Mouse (Mus musculus): ENCODE measurements around the gene 4931428F04Rik. TPM values are rescaled to one million over a fixed set of nuclear protein-coding genes. Genes with fewer than 3 reads are reported as not detected.
A peak's percentile ranks its signal among the peaks of the same experiment; 100 is the strongest.

4931428F04Rik gene
- polyA plus RNA-seq, 1 experiment = 6.0 TPM

DNA sequence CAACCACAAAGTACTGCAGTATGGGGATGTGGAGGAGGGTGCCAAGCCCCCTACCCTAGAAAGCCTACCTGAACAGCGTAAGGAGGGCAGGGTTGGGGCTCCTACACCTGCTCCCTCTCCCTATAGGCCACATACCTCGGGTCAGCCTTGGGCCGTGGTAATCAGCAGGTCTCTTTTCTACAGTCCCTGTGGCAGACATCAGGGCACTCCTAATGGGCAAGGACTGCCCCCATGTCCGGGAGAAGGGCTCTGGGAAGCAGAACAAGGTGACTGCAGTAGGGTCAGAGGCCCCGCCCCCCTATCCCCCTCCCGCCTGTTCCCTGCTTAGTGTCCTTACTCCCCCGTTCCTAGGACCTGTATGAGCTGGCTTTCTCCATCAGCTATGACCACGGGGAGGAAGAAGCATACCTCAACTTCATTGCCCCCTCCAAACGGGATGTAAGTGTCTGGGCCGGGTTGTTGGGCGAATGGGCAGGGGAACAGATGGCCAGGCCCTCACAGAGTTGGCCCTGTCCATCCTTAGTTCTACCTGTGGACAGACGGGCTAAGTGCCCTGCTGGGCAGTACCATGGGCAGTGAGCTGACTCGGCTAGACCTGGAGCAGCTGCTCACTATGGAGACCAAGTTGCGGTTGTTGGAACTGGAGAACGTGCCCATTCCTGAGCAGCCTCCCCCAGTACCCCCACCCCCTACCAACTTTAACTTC is 19.6 kb upstream of the 4931428F04Rik start:
- H3K4me3 ChIP-seq (replicated peaks; ENCODE audit: extremely low read depth, low read depth, low read length) = no peak overlapping the region
- WGBS = 82% methylated on average over 15 of the region's 15 CpGs
- H3K4me1 ChIP-seq (ENCODE audit: control insufficient read depth, insufficient read depth, low read length) = peaks cover 4% of the 10 kb centered on the region
- no peak for TF ChIP-seq POLR2A (IDR thresholded peaks at IDR 0.05; ENCODE audit: borderline replicate concordance, extremely low read depth, low read depth, low read length)
- TF ChIP-seq CTCF (IDR thresholded peaks at IDR 0.05; ENCODE audit: insufficient read depth, low read length) = no peak
- no peak for DNase-seq

DNA sequence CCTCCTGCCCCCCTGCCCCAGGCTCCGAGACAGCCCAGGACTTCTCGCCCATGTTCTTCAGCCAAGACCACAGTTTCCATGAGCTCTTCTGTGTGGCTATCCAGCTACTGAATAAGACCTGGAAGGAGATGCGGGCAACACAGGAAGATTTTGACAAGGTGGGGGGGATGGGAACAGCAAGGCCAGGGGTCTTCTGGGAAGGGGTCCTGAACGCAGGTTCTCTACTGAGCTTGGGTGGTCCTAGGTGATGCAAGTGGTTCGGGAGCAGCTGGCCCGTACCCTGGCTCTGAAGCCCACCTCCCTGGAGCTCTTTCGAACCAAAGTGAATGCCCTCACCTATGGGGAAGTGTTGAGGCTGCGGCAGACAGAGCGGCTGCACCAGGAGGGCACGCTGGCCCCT is 18.8 kb upstream of the 4931428F04Rik start:
- 95% methylated on average over 10 of the region's 10 CpGs for WGBS
- peaks cover 4% of the 10 kb centered on the region for H3K4me1 ChIP-seq (ENCODE audit: control insufficient read depth, insufficient read depth, low read length)
- no peak for DNase-seq
- TF ChIP-seq CTCF (IDR thresholded peaks at IDR 0.05; ENCODE audit: insufficient read depth, low read length) (no peak), POLR2A (IDR thresholded peaks at IDR 0.05; ENCODE audit: borderline replicate concordance, extremely low read depth, low read depth, low read length) (no peak)
- no peak overlapping the region for H3K4me3 ChIP-seq (replicated peaks; ENCODE audit: extremely low read depth, low read depth, low read length)

DNA sequence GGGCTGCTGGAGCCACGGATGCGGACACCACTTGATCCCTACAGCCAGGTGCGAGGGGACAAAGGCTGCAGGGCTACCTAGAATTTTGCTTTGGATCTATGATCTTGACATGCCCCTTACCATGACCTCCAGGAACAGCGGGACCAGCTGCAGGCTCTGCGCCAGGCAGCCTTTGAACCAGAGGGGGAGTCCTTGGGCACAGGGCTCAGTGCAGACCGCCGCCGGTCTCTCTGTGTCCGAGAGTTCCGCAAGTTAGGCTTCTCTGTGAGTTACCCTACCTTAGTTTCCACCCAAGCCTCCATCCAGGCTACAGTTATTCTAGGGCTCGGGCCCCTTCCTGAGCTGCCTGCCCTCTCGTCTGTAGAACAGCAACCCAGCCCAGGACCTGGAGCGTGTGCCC is 18.0 kb upstream of the 4931428F04Rik start:
- TF ChIP-seq POLR2A (IDR thresholded peaks at IDR 0.05; ENCODE audit: borderline replicate concordance, extremely low read depth, low read depth, low read length) (no peak), CTCF (IDR thresholded peaks at IDR 0.05; ENCODE audit: insufficient read depth, low read length) (no peak)
- DNase-seq = no peak
- H3K4me3 ChIP-seq (replicated peaks; ENCODE audit: extremely low read depth, low read depth, low read length) = no peak overlapping the region
- WGBS = 92% methylated on average over 13 of the region's 13 CpGs
- peaks cover 4% of the 10 kb centered on the region for H3K4me1 ChIP-seq (ENCODE audit: control insufficient read depth, insufficient read depth, low read length)

DNA sequence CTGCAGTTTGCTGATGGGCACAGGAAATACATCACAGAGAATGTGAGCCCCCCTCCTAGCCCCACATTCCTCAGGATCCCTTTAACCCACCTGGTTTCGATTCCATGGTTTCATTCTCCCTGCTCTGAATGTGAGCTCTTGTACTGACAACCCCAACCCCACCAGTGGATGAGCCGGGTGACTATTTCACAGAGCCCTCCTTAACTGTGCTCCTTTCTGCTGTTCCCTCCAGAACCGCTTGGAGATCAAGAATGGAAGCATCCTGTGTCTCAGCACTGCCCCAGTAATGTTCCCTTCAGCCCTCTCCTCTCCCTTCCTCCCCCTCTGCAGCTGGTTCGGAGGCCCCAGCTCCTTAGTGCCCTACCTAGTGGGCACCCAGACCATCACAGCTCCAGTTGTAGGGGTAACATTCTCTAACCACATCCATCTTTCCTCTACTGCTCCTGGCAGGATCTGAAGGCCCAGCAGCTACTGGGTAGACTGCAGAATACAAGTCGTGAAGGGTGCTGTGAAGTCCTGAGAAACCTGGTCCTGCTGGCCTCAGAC is 16.6 kb upstream of the 4931428F04Rik start:
- no peak for DNase-seq
- TF ChIP-seq CTCF (IDR thresholded peaks at IDR 0.05; ENCODE audit: insufficient read depth, low read length) (no peak), POLR2A (IDR thresholded peaks at IDR 0.05; ENCODE audit: borderline replicate concordance, extremely low read depth, low read depth, low read length) (no peak)
- Histone ChIP-seq H3K4me1 (ENCODE audit: control insufficient read depth, insufficient read depth, low read length) (peaks cover 4% of the 10 kb centered on the region), H3K4me3 (replicated peaks; ENCODE audit: extremely low read depth, low read depth, low read length) (peak overlapping the region; percentile 18)
- 35% methylated on average over 5 of the region's 5 CpGs for WGBS

DNA sequence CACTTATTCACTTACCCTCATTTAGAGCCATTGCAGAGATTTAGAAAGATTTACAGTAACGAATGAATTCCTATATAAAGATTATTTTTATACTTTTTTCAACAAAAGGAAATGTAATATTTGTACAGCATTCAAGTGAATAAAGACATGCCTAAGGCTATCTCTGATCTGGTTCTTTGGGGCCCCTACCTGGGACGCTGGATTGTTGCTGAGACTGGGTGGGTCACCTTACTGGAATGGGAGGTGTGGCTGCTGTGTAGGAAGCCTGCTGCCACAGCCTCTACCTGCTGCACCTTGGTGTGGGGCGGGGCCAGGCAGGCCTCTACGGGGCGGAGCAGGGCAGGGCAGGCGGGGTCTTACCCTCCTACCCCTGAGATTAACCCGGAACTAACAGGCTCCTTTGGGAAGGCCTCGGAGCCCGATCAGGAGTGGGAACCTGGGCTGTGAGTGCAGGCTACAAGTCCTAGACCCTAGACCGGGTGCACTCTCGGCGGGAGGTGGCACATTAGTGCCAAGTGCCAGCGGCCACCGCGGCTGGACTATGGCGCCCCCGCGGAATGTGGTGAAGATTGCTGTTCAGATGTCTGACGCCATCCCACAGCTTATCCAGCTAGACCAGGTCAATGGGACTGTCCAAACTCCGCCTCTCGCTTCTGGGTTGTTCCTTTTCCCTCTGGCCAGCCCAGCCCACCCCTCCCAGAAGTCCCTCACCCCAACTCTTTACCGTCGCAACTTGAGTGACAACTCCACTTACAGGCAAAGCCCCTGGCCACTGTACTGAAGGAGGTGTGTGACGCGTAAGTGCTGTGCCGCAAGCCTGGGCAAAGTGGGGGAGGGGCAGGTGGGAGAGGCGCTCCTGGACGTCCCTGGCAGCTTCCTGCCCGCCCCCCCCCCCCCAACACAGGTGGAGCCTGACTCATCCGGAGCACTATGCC is 15.8 kb upstream of the 4931428F04Rik start, which contains the start of gene Elmo3:
Gene Elmo3 (plus strand): TSS at position 391 of the 935 bp plus-strand sequence.
- DNase-seq = peak; percentile 83
- 9% methylated on average over 30 of the region's 30 CpGs for WGBS
- Histone ChIP-seq H3K4me1 (ENCODE audit: control insufficient read depth, insufficient read depth, low read length) (peaks cover 4% of the 10 kb centered on the region), H3K4me3 (replicated peaks; ENCODE audit: extremely low read depth, low read depth, low read length) (peak within 1 kb of the TSS; percentile 52)
- TF ChIP-seq POLR2A (IDR thresholded peaks at IDR 0.05; ENCODE audit: borderline replicate concordance, extremely low read depth, low read depth, low read length) = peak; percentile 75; the same call in 1 of the 2 replicates
- TF ChIP-seq CTCF (IDR thresholded peaks at IDR 0.05; ENCODE audit: insufficient read depth, low read length) = no peak

DNA sequence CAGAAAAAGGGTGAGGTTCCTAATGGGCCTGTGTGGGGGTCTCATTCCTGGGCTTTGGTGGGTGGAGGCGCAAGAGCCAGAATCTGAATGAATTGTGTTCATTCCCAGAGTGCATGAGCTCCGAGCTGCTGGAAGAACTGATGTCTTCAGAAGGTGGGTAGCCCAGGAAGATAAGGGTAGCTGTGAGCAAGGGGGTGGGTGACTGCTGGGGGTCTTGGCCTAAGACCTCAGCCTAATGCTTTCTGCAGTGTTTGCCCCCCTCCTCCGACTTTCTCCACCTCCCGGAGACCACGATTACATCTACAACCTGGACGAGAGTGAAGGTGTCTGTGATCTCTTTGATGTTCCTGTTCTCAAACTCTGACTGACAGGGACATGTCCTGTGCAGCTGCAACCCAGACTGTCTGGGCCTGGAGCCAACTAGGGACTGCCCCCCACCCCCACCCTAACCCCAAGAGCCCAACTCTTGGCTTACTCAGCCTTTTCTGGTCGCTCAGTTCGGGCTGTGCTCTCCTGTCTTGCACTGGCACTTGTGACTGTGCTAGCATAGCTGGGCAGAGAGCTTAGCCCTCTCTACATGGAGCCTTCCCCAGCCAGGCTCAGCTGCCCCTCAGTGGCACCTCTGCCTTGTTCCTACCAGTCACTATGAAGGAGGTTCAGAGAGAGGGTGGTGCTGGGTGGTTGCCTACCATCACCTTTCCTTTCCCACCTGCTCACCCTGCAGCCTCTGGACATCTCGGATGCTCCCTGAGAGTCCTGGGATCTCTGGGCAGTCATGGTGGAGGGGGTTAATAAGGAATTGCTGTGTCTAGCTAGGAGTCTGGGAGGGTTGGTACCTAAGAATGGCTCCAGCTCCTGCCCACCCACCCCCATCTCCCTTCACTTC is 14.9 kb upstream of the 4931428F04Rik start:
- WGBS = 45% methylated on average over 9 of the region's 9 CpGs
- no peak for DNase-seq

DNA sequence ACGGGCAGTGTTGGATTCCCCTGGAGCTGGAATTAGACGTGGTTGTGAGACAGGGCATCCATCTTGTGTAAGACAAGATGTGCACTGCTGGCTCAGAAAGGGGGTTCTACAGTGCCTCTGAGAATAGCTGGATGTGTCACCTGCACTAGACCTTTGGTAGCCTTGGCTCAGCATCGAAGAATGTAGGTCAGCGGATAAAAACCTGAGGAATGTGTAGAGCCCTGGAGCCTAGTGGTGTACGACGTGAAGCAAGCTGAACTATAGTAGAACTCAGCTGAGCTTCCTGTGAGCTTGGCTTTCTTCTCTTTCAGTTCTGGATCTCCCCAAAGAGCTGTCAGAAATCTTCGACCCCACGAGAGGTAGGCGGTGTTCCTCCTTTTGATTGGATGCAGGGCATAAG is 14.2 kb upstream of the 4931428F04Rik start:
- peaks cover 6% of the 10 kb centered on the region for H3K4me1 ChIP-seq (ENCODE audit: control insufficient read depth, insufficient read depth, low read length)
- DNase-seq = no peak
- no peak for TF ChIP-seq POLR2A (IDR thresholded peaks at IDR 0.05; ENCODE audit: borderline replicate concordance, extremely low read depth, low read depth, low read length)
- no peak overlapping the region for H3K4me3 ChIP-seq (replicated peaks; ENCODE audit: extremely low read depth, low read depth, low read length)
- 59% methylated on average over 9 of the region's 9 CpGs for WGBS

More for the DNA sequence above, 14.9 kb upstream of the 4931428F04Rik start:
- TF ChIP-seq CTCF (IDR thresholded peaks at IDR 0.05; ENCODE audit: insufficient read depth, low read length) (no peak), POLR2A (IDR thresholded peaks at IDR 0.05; ENCODE audit: borderline replicate concordance, extremely low read depth, low read depth, low read length) (no peak)
- Histone ChIP-seq H3K4me3 (replicated peaks; ENCODE audit: extremely low read depth, low read depth, low read length) (no peak overlapping the region), H3K4me1 (ENCODE audit: control insufficient read depth, insufficient read depth, low read length) (peaks cover 4% of the 10 kb centered on the region)

DNA sequence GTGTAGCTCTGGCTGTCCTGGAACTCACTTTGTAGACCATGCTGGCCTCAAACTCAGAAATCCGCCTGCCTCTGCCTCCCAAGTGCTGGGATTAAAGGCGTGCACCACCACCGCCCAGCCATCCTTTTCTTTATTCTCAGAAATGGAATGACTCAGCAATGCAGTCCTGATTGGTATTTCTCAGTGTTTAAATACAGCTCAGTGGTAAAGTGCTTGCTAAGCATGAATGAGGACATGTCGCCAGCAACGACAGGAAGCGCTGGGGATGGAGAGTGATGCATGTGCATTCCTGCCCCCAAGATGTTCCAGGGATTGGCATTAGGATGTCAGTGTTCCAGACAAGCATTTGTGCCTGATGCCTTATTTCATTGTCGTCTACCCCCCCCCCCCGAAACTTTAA is 13.7 kb upstream of the 4931428F04Rik start:
- 64% methylated on average over 8 of the region's 8 CpGs for WGBS
- no peak for DNase-seq
- no peak overlapping the region for H3K4me3 ChIP-seq (replicated peaks; ENCODE audit: extremely low read depth, low read depth, low read length)
- H3K4me1 ChIP-seq (ENCODE audit: control insufficient read depth, insufficient read depth, low read length) = peaks cover 11% of the 10 kb centered on the region
- no peak for TF ChIP-seq CTCF (IDR thresholded peaks at IDR 0.05; ENCODE audit: insufficient read depth, low read length)
- no peak for TF ChIP-seq POLR2A (IDR thresholded peaks at IDR 0.05; ENCODE audit: borderline replicate concordance, extremely low read depth, low read depth, low read length)
